Mouse (Mus musculus) testis, adult 2 months (tissue): Measurements from ENCODE around the gene Cdt1.

ENCODE experiments used
- CTCF ChIP-seq: fragments of 200-500 bp; IDR thresholded peaks from 2 replicates; pipeline ENCODE4 v1.5.1; 2012; ENCODE audit warnings: low read depth, mild to moderate bottlenecking, inconsistent platforms, low read length, moderate library complexity; ENCODE audit not compliant: control insufficient read depth, insufficient read depth, insufficient replicate concordance
- POLR2A ChIP-seq: fragments of 200-500 bp; IDR thresholded peaks from 2 replicates; pipeline ENCODE4 v1.6.1; 2012; ENCODE audit warnings: low read depth, mild to moderate bottlenecking, inconsistent platforms, low read length, moderate library complexity; ENCODE audit not compliant: control insufficient read depth

DNA sequence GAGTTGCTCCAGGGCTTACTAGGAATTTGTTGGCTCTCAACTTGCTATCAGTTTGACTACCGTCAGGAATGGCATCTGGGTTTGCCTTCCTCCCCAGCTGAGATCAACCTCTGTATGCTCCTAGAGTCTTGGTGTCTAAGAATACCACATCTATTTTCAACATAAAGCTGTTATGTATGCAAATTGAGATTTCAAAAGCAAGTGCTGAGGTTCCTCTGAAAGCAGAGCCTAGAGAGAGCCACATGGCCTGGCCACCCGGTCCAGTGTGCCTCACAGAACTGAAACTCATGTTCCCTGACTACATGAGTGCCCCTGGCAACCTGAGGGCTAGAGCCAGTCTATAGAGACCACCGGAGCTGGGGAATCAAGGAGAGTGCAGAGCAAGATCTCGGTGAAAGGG lies 37.6 kb downstream of the Cdt1 start:
- TF ChIP-seq POLR2A = no peak
- TF ChIP-seq CTCF = no peak
